Mouse (Mus musculus): Measurements from ENCODE around the gene Fkbp15. TPM values are rescaled to one million over a fixed set of nuclear protein-coding genes. Genes with fewer than 3 reads are reported as not detected.

The Fkbp15 gene
- total and polyA plus RNA-seq, 2 experiments from 2014 or later: 19.1 to 43.3 TPM

GRCm38 (mm10) chr4:62254551-62254950 lies 105.8 kb downstream of the Fkbp15 start:
- H3K4me2 ChIP-seq (ENCODE audit: low read depth): no peak overlapping the region
- no peak overlapping the region for H3K27ac ChIP-seq (ENCODE audit: low read depth, low read length)
- no peaks in the 10 kb centered on the region for H3K36me3 ChIP-seq (ENCODE audit: insufficient read depth)
- H3K27me3 ChIP-seq (ENCODE audit: insufficient read depth, low read length): no peaks in the 10 kb centered on the region
- H3K4me1 ChIP-seq (ENCODE audit: insufficient read depth): no peaks in the 10 kb centered on the region
- no peak for TF ChIP-seq CTCF (IDR thresholded peaks at IDR 0.05; ENCODE audit: low read depth)
- no peak overlapping the region for H3K9ac ChIP-seq
- DNase-seq (no peak), ATAC-seq (no peak)
- no peaks in the 10 kb centered on the region for H3K9me3 ChIP-seq (ENCODE audit: low read length)
- no peak overlapping the region for H3K4me3 ChIP-seq (ENCODE audit: low read depth, low read length)
- WGBS: 78% methylated on average over 8 of the region's 8 CpGs

GRCm38 (mm10) chr4:62251776-62252175 lies 108.6 kb downstream of the Fkbp15 start:
- no peak for TF ChIP-seq CTCF (IDR thresholded peaks at IDR 0.05; ENCODE audit: low read depth)
- Histone ChIP-seq H3K4me2 (ENCODE audit: low read depth) (no peak overlapping the region), H3K9me3 (ENCODE audit: low read length) (no peaks in the 10 kb centered on the region), H3K27me3 (ENCODE audit: insufficient read depth, low read length) (no peaks in the 10 kb centered on the region), H3K4me1 (ENCODE audit: insufficient read depth) (no peaks in the 10 kb centered on the region), H3K4me3 (ENCODE audit: low read depth, low read length) (no peak overlapping the region), H3K27ac (ENCODE audit: low read depth, low read length) (no peak overlapping the region), H3K36me3 (ENCODE audit: insufficient read depth) (no peaks in the 10 kb centered on the region), H3K9ac (no peak overlapping the region)
- 93% methylated on average over 4 of the region's 4 CpGs for WGBS
- no peak for DNase-seq
- ATAC-seq: no peak

GRCm38 (mm10) chr4:62250896-62251544 lies 109.3 kb downstream of the Fkbp15 start:
- DNase-seq: no peak
- TF ChIP-seq CTCF (IDR thresholded peaks at IDR 0.05; ENCODE audit: low read depth): peak; percentile 55
- no peaks in the 10 kb centered on the region for H3K27me3 ChIP-seq (ENCODE audit: insufficient read depth, low read length)
- no peak overlapping the region for H3K4me3 ChIP-seq (ENCODE audit: low read depth, low read length)
- WGBS: 33% methylated on average over 3 of the region's 3 CpGs
- no peaks in the 10 kb centered on the region for H3K4me1 ChIP-seq (ENCODE audit: insufficient read depth)
- peak; percentile 62 for ATAC-seq
- no peak overlapping the region for H3K9ac ChIP-seq
- H3K9me3 ChIP-seq (ENCODE audit: low read length): no peaks in the 10 kb centered on the region
- H3K4me2 ChIP-seq (ENCODE audit: low read depth): no peak overlapping the region
- H3K27ac ChIP-seq (ENCODE audit: low read depth, low read length): no peak overlapping the region
- H3K36me3 ChIP-seq (ENCODE audit: insufficient read depth): no peaks in the 10 kb centered on the region

Other genes with a start within 250 kb of the Fkbp15 start
- not detected in 2 replicates for gene Mup21, start 209.7 kb downstream of the Fkbp15 start, total RNA-seq (2014; rRNA removed)
- gene Mup21, start 209.7 kb downstream of the Fkbp15 start, polyA plus RNA-seq (2015; fragmentation: Nextera tagmentation; extraction: Ambion mirVana): not detected in 2 replicates
- gene Zfp37, start 129.5 kb downstream of the Fkbp15 start, total RNA-seq (2014; rRNA removed): 24.2 and 30.1 TPM in 2 replicates
- gene Zfp37, start 129.5 kb downstream of the Fkbp15 start, polyA plus RNA-seq (2015; fragmentation: Nextera tagmentation; extraction: Ambion mirVana): 11.2 and 14.6 TPM in 2 replicates
- 11.3 and 15.8 TPM in 2 replicates for gene Slc31a2, start 98.0 kb downstream of the Fkbp15 start, total RNA-seq (2014; rRNA removed)
- gene Slc31a2, start 98.0 kb downstream of the Fkbp15 start, polyA plus RNA-seq (2015; fragmentation: Nextera tagmentation; extraction: Ambion mirVana): 5.3 and 10.9 TPM in 2 replicates
- gene Slc31a1, start 179 bp upstream of the Fkbp15 start, total RNA-seq (2014; rRNA removed): 15.2 and 16.2 TPM in 2 replicates
- 30.4 and 39.9 TPM in 2 replicates for gene Slc31a1, start 179 bp upstream of the Fkbp15 start, polyA plus RNA-seq (2015; fragmentation: Nextera tagmentation; extraction: Ambion mirVana)
- gene Cdc26, start 48.1 kb upstream of the Fkbp15 start, total RNA-seq (2014; rRNA removed): 51.1 and 79.4 TPM in 2 replicates
- gene Cdc26, start 48.1 kb upstream of the Fkbp15 start, polyA plus RNA-seq (2015; fragmentation: Nextera tagmentation; extraction: Ambion mirVana): 81.7 and 85.1 TPM in 2 replicates
- gene Prpf4, start 48.2 kb upstream of the Fkbp15 start, total RNA-seq (2014; rRNA removed): 17.2 and 20.2 TPM in 2 replicates
- gene Prpf4, start 48.2 kb upstream of the Fkbp15 start, polyA plus RNA-seq (2015; fragmentation: Nextera tagmentation; extraction: Ambion mirVana): 9.6 and 13.3 TPM in 2 replicates
- gene Rnf183, start 74.7 kb upstream of the Fkbp15 start, total RNA-seq (2014; rRNA removed): 1.3 TPM in 1 of 2 replicates, not detected in the other
- gene Rnf183, start 74.7 kb upstream of the Fkbp15 start, polyA plus RNA-seq (2015; fragmentation: Nextera tagmentation; extraction: Ambion mirVana): 0.31 and 0.43 TPM in 2 replicates
- gene Wdr31, start 110.3 kb upstream of the Fkbp15 start, total RNA-seq (2014; rRNA removed): 6.8 and 9.5 TPM in 2 replicates
- 12.6 and 20.0 TPM in 2 replicates for gene Wdr31, start 110.3 kb upstream of the Fkbp15 start, polyA plus RNA-seq (2015; fragmentation: Nextera tagmentation; extraction: Ambion mirVana)
- gene Bspry, start 119.5 kb upstream of the Fkbp15 start, total RNA-seq (2014; rRNA removed): 0.15 and 0.86 TPM in 2 replicates
- 0.31 and 0.51 TPM in 2 replicates for gene Bspry, start 119.5 kb upstream of the Fkbp15 start, polyA plus RNA-seq (2015; fragmentation: Nextera tagmentation; extraction: Ambion mirVana)
- 3.5 and 6.6 TPM in 2 replicates for gene Hdhd3, start 142.9 kb upstream of the Fkbp15 start, total RNA-seq (2014; rRNA removed)
- 4.4 and 4.6 TPM in 2 replicates for gene Hdhd3, start 142.9 kb upstream of the Fkbp15 start, polyA plus RNA-seq (2015; fragmentation: Nextera tagmentation; extraction: Ambion mirVana)
- gene Alad, start 159.4 kb upstream of the Fkbp15 start, total RNA-seq (2014; rRNA removed): 35.8 and 37.6 TPM in 2 replicates
- 74.7 and 74.9 TPM in 2 replicates for gene Alad, start 159.4 kb upstream of the Fkbp15 start, polyA plus RNA-seq (2015; fragmentation: Nextera tagmentation; extraction: Ambion mirVana)
- 29.1 and 36.6 TPM in 2 replicates for gene Pole3, start 164.5 kb upstream of the Fkbp15 start, total RNA-seq (2014; rRNA removed)
- 52.2 and 68.3 TPM in 2 replicates for gene Pole3, start 164.5 kb upstream of the Fkbp15 start, polyA plus RNA-seq (2015; fragmentation: Nextera tagmentation; extraction: Ambion mirVana)
- gene 4933430I17Rik, start 164.8 kb upstream of the Fkbp15 start, total RNA-seq (2014; rRNA removed): 0.31 and 0.38 TPM in 2 replicates
- 0.50 and 0.72 TPM in 2 replicates for gene 4933430I17Rik, start 164.8 kb upstream of the Fkbp15 start, polyA plus RNA-seq (2015; fragmentation: Nextera tagmentation; extraction: Ambion mirVana)
- gene Rgs3, start 199.3 kb upstream of the Fkbp15 start, total RNA-seq (2014; rRNA removed): 56.1 and 63.5 TPM in 2 replicates
- gene Rgs3, start 199.3 kb upstream of the Fkbp15 start, polyA plus RNA-seq (2015; fragmentation: Nextera tagmentation; extraction: Ambion mirVana): 34.7 and 47.3 TPM in 2 replicates